Mouse (Mus musculus) neural tube, embryonic 15.5 days (tissue): ENCODE data around the gene Slc9a2. TPM values are rescaled to one million over a fixed set of nuclear protein-coding genes. Genes with fewer than 3 reads are reported as not detected.

Experiments
- ATAC-seq: fragments of 200-750 bp; cut with Nextera tagmentation; 2 replicates; pipeline ENCODE4 v1.8.0; 2017; ENCODE audit warnings: mild to moderate bottlenecking, moderate TSS enrichment, moderate library complexity; ENCODE audit not compliant: low FRiP score
- H3K27ac ChIP-seq: fragments of 300-500 bp; sonication (generic); replicated peaks from 2 replicates; pipeline ENCODE4 v1.5.1; 2015; ENCODE audit warnings: mild to moderate bottlenecking, inconsistent platforms
- H3K27me3 ChIP-seq: fragments of 300-500 bp; sonication (generic); replicated peaks from 2 replicates; pipeline ENCODE4 v1.6.1; 2015; ENCODE audit warnings: inconsistent platforms
- H3K36me3 ChIP-seq: fragments of 300-500 bp; sonication (generic); 2 replicates; pipeline ENCODE4 v1.6.1; 2015; ENCODE audit warnings: inconsistent platforms
- H3K4me1 ChIP-seq: fragments of 300-500 bp; sonication (generic); 2 replicates; pipeline ENCODE4 v1.6.1; 2015; ENCODE audit warnings: inconsistent platforms
- H3K4me2 ChIP-seq: fragments of 300-500 bp; sonication (generic); 2 replicates; pipeline ENCODE4 v1.6.1; 2015; ENCODE audit warnings: inconsistent platforms, mild to moderate bottlenecking, moderate library complexity
- H3K4me3 ChIP-seq: fragments of 300-500 bp; sonication (generic); replicated peaks from 2 replicates; pipeline ENCODE4 v1.5.1; 2015; ENCODE audit warnings: mild to moderate bottlenecking, inconsistent platforms
- H3K9ac ChIP-seq: fragments of 300-500 bp; sonication (generic); replicated peaks from 2 replicates; pipeline ENCODE4 v1.6.1; 2015; ENCODE audit warnings: mild to moderate bottlenecking, inconsistent platforms
- H3K9me3 ChIP-seq: fragments of 300-500 bp; sonication (generic); replicated peaks from 2 replicates; pipeline ENCODE4 v1.6.1; 2016; ENCODE audit warnings: inconsistent platforms
- WGBS: fragments of 180-500 bp; shearing (Covaris S2); methylation state at CpG from one replicate; pipeline ENCODE4 v1.1.7; 2015; ENCODE audit warnings: mixed read lengths; 5-methylcytosine and 5-hydroxymethylcytosine counted together
- polyA plus RNA-seq: library from polyadenylated mRNA; unstranded; fragments of >200 nt; fragmentation: Nextera tagmentation; extraction: Ambion mirVana; gene quantifications from 2 replicates; pipeline ENCODE4 v1.2.1, GENCODE M21; 2015

The Slc9a2 gene
- polyA plus RNA-seq, 1 experiment from 2014 or later, result 0.26 TPM

DNA sequence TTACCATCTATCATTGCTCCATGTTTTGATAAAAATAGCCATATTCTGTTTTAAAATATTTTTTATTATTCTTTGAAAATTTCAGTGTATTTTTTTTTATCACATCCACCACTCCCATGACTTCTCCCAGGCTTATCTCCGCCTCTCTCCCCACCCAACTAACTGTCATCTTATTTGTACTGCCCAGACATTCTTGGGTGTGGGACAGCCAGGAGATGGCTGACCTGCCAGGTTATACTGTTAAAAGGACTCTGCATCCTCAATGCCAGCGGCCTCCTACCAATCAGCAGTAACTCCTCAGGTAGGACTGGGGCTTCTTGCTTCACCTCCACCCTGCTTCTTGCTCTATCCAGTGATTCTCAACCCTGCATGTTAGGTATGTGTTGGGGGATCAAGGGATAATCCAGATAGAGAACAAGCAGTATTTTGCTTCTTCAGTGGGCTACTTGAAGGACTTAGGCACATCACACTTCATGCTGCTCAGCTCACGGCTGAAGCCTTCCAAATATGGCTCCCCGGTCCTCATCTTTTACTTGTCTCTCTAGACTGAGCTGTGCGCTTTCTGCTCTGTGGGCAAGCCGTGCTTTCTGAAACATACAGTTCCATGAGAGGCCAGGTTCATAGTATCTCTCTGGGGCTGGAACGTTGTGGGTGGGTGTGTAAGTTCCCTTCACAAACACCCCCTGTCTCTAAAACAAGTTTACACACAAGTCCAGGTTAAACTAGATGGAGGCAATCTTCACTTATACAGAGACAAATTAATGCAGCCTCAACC lies 91.0 kb downstream of the Slc9a2 start:
- H3K36me3 ChIP-seq, result peaks cover 22% of the 10 kb centered on the region
- no peak for ATAC-seq
- no peak overlapping the region for H3K27ac ChIP-seq

GRCm38 (mm10) chr1:40773234-40773633 lies 92.9 kb downstream of the Slc9a2 start:
- WGBS, result 87% methylated on average over 5 of the region's 5 CpGs
- Histone ChIP-seq H3K9me3 (no peaks in the 10 kb centered on the region), H3K27me3 (no peaks in the 10 kb centered on the region), H3K9ac (no peak overlapping the region), H3K27ac (no peak overlapping the region), H3K36me3 (peaks cover 22% of the 10 kb centered on the region), H3K4me1 (no peaks in the 10 kb centered on the region), H3K4me2 (no peak overlapping the region), H3K4me3 (no peak overlapping the region)
- ATAC-seq, result no peak

More for the DNA sequence above, 91.0 kb downstream of the Slc9a2 start:
- Histone ChIP-seq H3K9ac (no peak overlapping the region), H3K4me3 (no peak overlapping the region), H3K9me3 (no peaks in the 10 kb centered on the region), H3K4me1 (no peaks in the 10 kb centered on the region), H3K4me2 (no peak overlapping the region), H3K27me3 (no peaks in the 10 kb centered on the region)
- WGBS, result 95% methylated on average over 7 of the region's 7 CpGs

GRCm38 (mm10) chr1:40774040-40774439 lies 93.7 kb downstream of the Slc9a2 start:
- Histone ChIP-seq H3K4me2 (no peak overlapping the region), H3K9me3 (0 out of 2 replicates have a peak, but pooled peaks cover 5% of the 10 kb centered on the region), H3K4me3 (no peak overlapping the region), H3K4me1 (no peaks in the 10 kb centered on the region), H3K27me3 (no peaks in the 10 kb centered on the region), H3K9ac (no peak overlapping the region), H3K27ac (no peak overlapping the region), H3K36me3 (peaks cover 28% of the 10 kb centered on the region)
- ATAC-seq, result no peak
- WGBS, result 96% methylated on average over 10 of the region's 10 CpGs

GRCm38 (mm10) chr1:40776102-40776501 lies 95.7 kb downstream of the Slc9a2 start:
- Histone ChIP-seq H3K4me2 (no peak overlapping the region), H3K27ac (no peak overlapping the region), H3K36me3 (peaks cover 45% of the 10 kb centered on the region), H3K4me1 (no peaks in the 10 kb centered on the region), H3K4me3 (no peak overlapping the region), H3K9ac (no peak overlapping the region), H3K27me3 (no peaks in the 10 kb centered on the region), H3K9me3 (0 out of 2 replicates have a peak, but pooled peaks cover 8% of the 10 kb centered on the region)
- ATAC-seq, result no peak
- WGBS, result 89% methylated on average over 2 of the region's 2 CpGs

DNA sequence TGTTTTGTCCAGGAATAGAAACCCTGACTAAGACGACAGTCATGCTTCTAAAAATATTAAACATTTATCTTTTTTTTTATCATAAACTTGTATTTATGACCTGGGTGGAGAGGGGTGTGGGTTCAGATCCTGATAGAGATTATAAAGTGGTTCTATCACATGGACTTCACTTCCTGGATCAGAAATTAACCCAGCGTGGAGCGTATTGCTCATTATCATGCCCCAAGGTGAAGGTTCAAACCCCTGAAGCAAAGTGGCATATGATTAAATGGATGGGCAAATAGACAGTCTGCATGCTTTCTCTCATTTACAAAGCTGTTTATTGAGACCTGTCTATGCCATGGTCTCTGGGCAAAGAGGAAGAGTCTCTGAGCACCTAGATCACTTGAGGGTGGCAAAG lies 96.4 kb downstream of the Slc9a2 start:
- 91% methylated on average over 3 of the region's 3 CpGs for WGBS
- Histone ChIP-seq H3K9me3 (0 out of 2 replicates have a peak, but pooled peaks cover 8% of the 10 kb centered on the region), H3K9ac (no peak overlapping the region), H3K27ac (no peak overlapping the region), H3K4me2 (no peak overlapping the region), H3K27me3 (no peaks in the 10 kb centered on the region), H3K36me3 (peaks cover 45% of the 10 kb centered on the region), H3K4me1 (no peaks in the 10 kb centered on the region), H3K4me3 (no peak overlapping the region)
- no peak for ATAC-seq

DNA sequence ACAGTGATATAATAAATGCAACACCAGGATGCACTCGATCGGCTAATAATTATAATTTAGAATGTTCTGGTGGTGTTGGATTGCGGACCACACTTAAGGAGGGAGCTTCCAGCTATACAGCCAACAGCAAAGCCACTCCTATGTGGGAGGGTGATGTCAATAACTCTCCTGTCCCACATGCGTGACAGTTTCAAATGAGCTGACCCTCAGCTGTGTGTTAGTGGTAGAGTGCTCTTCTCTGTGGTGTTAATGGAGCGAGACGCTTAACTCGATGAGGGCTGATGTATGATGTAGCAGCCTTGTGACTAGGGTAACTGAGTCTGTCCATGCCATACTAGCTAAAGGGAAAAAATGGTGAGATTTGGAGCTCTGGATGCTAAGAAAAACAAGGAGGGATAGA lies 103.1 kb downstream of the Slc9a2 start:
- no peak for ATAC-seq
- 91% methylated on average over 7 of the region's 7 CpGs for WGBS
- no peaks in the 10 kb centered on the region for H3K27me3 ChIP-seq

GRCm38 (mm10) chr1:40784306-40784705 lies 103.9 kb downstream of the Slc9a2 start:
- no peak for ATAC-seq

More for the DNA sequence above, 103.1 kb downstream of the Slc9a2 start:
- no peaks in the 10 kb centered on the region for H3K4me1 ChIP-seq
- peaks cover 30% of the 10 kb centered on the region for H3K36me3 ChIP-seq
- no peak overlapping the region for H3K9ac ChIP-seq
- 0 out of 2 replicates have a peak, but pooled peaks cover 8% of the 10 kb centered on the region for H3K9me3 ChIP-seq
- no peak overlapping the region for H3K4me2 ChIP-seq
- no peak overlapping the region for H3K4me3 ChIP-seq
- H3K27ac ChIP-seq, result no peak overlapping the region

DNA sequence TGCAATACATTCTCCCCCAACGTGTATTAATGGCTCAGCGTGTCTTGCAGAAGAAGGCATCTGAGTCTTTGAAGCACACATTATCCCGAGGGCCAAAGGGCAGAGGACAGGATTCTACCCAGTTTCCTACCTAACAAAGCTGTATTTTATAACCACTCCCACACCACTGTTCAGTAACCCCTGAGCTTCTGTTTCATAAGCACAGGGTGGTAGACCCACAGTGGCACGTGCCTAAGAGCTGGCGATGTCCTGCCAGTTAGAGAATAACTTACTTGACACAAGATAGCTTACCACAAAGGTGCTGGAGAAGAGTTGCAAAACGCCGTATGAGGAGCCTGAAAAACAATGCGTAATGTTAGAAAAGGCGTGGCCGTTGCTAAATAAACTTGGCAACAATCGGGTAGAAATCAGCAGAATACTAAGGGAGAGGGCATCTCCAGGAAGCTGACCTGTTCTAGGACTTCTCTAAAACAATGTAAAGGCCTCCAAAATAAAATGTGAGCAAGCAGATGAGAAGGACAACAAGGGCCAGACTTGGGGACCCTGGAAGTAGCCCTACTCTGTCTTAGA lies 105.6 kb downstream of the Slc9a2 start:
- H3K4me1 ChIP-seq, result peaks cover 14% of the 10 kb centered on the region
- H3K4me3 ChIP-seq, result no peak overlapping the region
- H3K27me3 ChIP-seq, result no peaks in the 10 kb centered on the region
- no peak overlapping the region for H3K27ac ChIP-seq
- no peak overlapping the region for H3K4me2 ChIP-seq
- no peaks in the 10 kb centered on the region for H3K9me3 ChIP-seq
- no peak overlapping the region for H3K9ac ChIP-seq
- peaks cover 7% of the 10 kb centered on the region; the same call in 1 of the 2 replicates for H3K36me3 ChIP-seq
- 89% methylated on average over 11 of the region's 11 CpGs for WGBS
- no peak for ATAC-seq

More at GRCm38 (mm10) chr1:40784306-40784705, 103.9 kb downstream of the Slc9a2 start:
- Histone ChIP-seq H3K36me3 (peaks cover 21% of the 10 kb centered on the region), H3K27me3 (no peaks in the 10 kb centered on the region), H3K4me3 (no peak overlapping the region), H3K9ac (no peak overlapping the region), H3K4me1 (peaks cover 1% of the 10 kb centered on the region; the same call in 1 of the 2 replicates), H3K4me2 (no peak overlapping the region), H3K27ac (no peak overlapping the region), H3K9me3 (0 out of 2 replicates have a peak, but pooled peaks cover under 1% of the 10 kb centered on the region)
- WGBS, result 88% methylated on average over 9 of the region's 9 CpGs

- H3K9ac ChIP-seq, result no peak overlapping the region
- H3K4me2 ChIP-seq, result peak overlapping the region; percentile 75; the same call in 1 of the 2 replicates
- no peak overlapping the region for H3K4me3 ChIP-seq
- H3K27ac ChIP-seq, result no peak overlapping the region
- H3K9me3 ChIP-seq, result no peaks in the 10 kb centered on the region
- no peak for ATAC-seq
- 0 out of 2 replicates have a peak, but pooled peaks cover 2% of the 10 kb centered on the region for H3K36me3 ChIP-seq
- H3K4me1 ChIP-seq, result peaks cover 17% of the 10 kb centered on the region
- no peaks in the 10 kb centered on the region for H3K27me3 ChIP-seq
- WGBS, result 78% methylated on average over 6 of the region's 6 CpGs
Measured at GRCm38 (mm10) chr1:40788956-40789355, 108.6 kb downstream of the Slc9a2 start.

- Histone ChIP-seq H3K27me3 (no peaks in the 10 kb centered on the region), H3K36me3 (no peaks in the 10 kb centered on the region), H3K4me1 (peaks cover 17% of the 10 kb centered on the region), H3K9me3 (no peaks in the 10 kb centered on the region), H3K27ac (peak overlapping the region; percentile 67; the same call in 1 of the 2 replicates), H3K4me3 (peak overlapping the region; percentile 76), H3K9ac (peak overlapping the region; percentile 55), H3K4me2 (peak overlapping the region; percentile 75)
- ATAC-seq, result peak; percentile 64; the same call in 1 of the 2 replicates
- WGBS, result 11% methylated on average over 5 of the region's 5 CpGs
Measured at GRCm38 (mm10) chr1:40789666-40790233, 109.4 kb downstream of the Slc9a2 start.

GRCm38 (mm10) chr1:40790324-40791141 lies 110.2 kb downstream of the Slc9a2 start, which contains the start of gene Mfsd9:
Gene Mfsd9 (minus strand): TSS chr1:40790687.
- Histone ChIP-seq H3K4me2 (peak within 1 kb of the TSS; percentile 75), H3K4me3 (peak within 1 kb of the TSS; percentile 76), H3K27ac (peak within 1 kb of the TSS; percentile 67), H3K4me1 (peaks cover 17% of the 10 kb centered on the region), H3K27me3 (no peaks in the 10 kb centered on the region; the same call in 1 of the 2 replicates), H3K9ac (peak within 1 kb of the TSS; percentile 55), H3K9me3 (no peaks in the 10 kb centered on the region), H3K36me3 (no peaks in the 10 kb centered on the region)
- WGBS, result 7% methylated on average over 35 of the region's 38 CpGs
- peak; percentile 95 for ATAC-seq
